Mouse (Mus musculus): Measurements from ENCODE around the gene Hmga1. TPM values are rescaled to one million over a fixed set of nuclear protein-coding genes. Genes with fewer than 3 reads are reported as not detected.
A peak's percentile ranks its signal among the peaks of the same experiment; 100 is the strongest.

Gene Hmga1
- polyA plus RNA-seq, 1 experiment from 2014 or later: 113 TPM

GRCm38 (mm10) chr17:27545991-27546390 is 10.3 kb upstream of the Hmga1 start:
- H3K9me3 ChIP-seq (ENCODE audit: control insufficient read depth, low read length): no peaks in the 10 kb centered on the region
- H3K4me2 ChIP-seq (ENCODE audit: low read length): no peak overlapping the region
- H3K4me1 ChIP-seq (replicated peaks; ENCODE audit: control insufficient read depth, insufficient read depth, low read length): peaks cover 7% of the 10 kb centered on the region; the same call in 1 of the 2 replicates
- no peaks in the 10 kb centered on the region for H3K27me3 ChIP-seq (replicated peaks; ENCODE audit: control insufficient read depth, insufficient read depth, low read length)
- no peak overlapping the region for H3K9ac ChIP-seq (replicated peaks; ENCODE audit: low read depth, low read length)
- H3K4me3 ChIP-seq (replicated peaks; ENCODE audit: low read length): no peak overlapping the region
- no peak for ATAC-seq
- no peak overlapping the region for H3K27ac ChIP-seq (ENCODE audit: low read length)
- 57% methylated on average over 12 of the region's 12 CpGs for WGBS
- no peaks in the 10 kb centered on the region for H3K36me3 ChIP-seq (ENCODE audit: control insufficient read depth, insufficient read depth)

GRCm38 (mm10) chr17:27546574-27547085 is 9.7 kb upstream of the Hmga1 start:
- Histone ChIP-seq H3K4me1 (replicated peaks; ENCODE audit: control insufficient read depth, insufficient read depth, low read length) (peaks cover 7% of the 10 kb centered on the region; the same call in 1 of the 2 replicates), H3K27ac (ENCODE audit: low read length) (no peak overlapping the region), H3K4me3 (replicated peaks; ENCODE audit: low read length) (no peak overlapping the region), H3K27me3 (replicated peaks; ENCODE audit: control insufficient read depth, insufficient read depth, low read length) (no peaks in the 10 kb centered on the region), H3K9ac (replicated peaks; ENCODE audit: low read depth, low read length) (no peak overlapping the region), H3K4me2 (ENCODE audit: low read length) (no peak overlapping the region), H3K36me3 (ENCODE audit: control insufficient read depth, insufficient read depth) (no peaks in the 10 kb centered on the region), H3K9me3 (ENCODE audit: control insufficient read depth, low read length) (no peaks in the 10 kb centered on the region)
- no peak for ATAC-seq
- 70% methylated on average over 7 of the region's 7 CpGs for WGBS

- ATAC-seq: no peak
- Histone ChIP-seq H3K4me1 (replicated peaks; ENCODE audit: control insufficient read depth, insufficient read depth, low read length) (peaks cover 7% of the 10 kb centered on the region; the same call in 1 of the 2 replicates), H3K27ac (ENCODE audit: low read length) (no peak overlapping the region), H3K9ac (replicated peaks; ENCODE audit: low read depth, low read length) (no peak overlapping the region), H3K4me2 (ENCODE audit: low read length) (no peak overlapping the region), H3K36me3 (ENCODE audit: control insufficient read depth, insufficient read depth) (no peaks in the 10 kb centered on the region), H3K4me3 (replicated peaks; ENCODE audit: low read length) (no peak overlapping the region), H3K9me3 (ENCODE audit: control insufficient read depth, low read length) (no peaks in the 10 kb centered on the region), H3K27me3 (replicated peaks; ENCODE audit: control insufficient read depth, insufficient read depth, low read length) (no peaks in the 10 kb centered on the region)
- 77% methylated on average over 9 of the region's 9 CpGs for WGBS
Observed at GRCm38 (mm10) chr17:27547253-27547868, 8.9 kb upstream of the Hmga1 start.

- H3K4me1 ChIP-seq (replicated peaks; ENCODE audit: control insufficient read depth, insufficient read depth, low read length): peaks cover 7% of the 10 kb centered on the region; the same call in 1 of the 2 replicates
Observed at GRCm38 (mm10) chr17:27549234-27549633, 7.1 kb upstream of the Hmga1 start.

GRCm38 (mm10) chr17:27551393-27551940 is 4.8 kb upstream of the Hmga1 start:
- Histone ChIP-seq H3K27me3 (replicated peaks; ENCODE audit: control insufficient read depth, insufficient read depth, low read length) (no peaks in the 10 kb centered on the region), H3K27ac (ENCODE audit: low read length) (no peak overlapping the region), H3K4me1 (replicated peaks; ENCODE audit: control insufficient read depth, insufficient read depth, low read length) (peaks cover 20% of the 10 kb centered on the region), H3K9ac (replicated peaks; ENCODE audit: low read depth, low read length) (no peak overlapping the region), H3K4me3 (replicated peaks; ENCODE audit: low read length) (no peak overlapping the region), H3K4me2 (ENCODE audit: low read length) (no peak overlapping the region), H3K36me3 (ENCODE audit: control insufficient read depth, insufficient read depth) (no peaks in the 10 kb centered on the region), H3K9me3 (ENCODE audit: control insufficient read depth, low read length) (no peaks in the 10 kb centered on the region)
- ATAC-seq: no peak
- 65% methylated on average over 10 of the region's 10 CpGs for WGBS

More at GRCm38 (mm10) chr17:27549234-27549633, 7.1 kb upstream of the Hmga1 start:
- Histone ChIP-seq H3K9me3 (ENCODE audit: control insufficient read depth, low read length) (no peaks in the 10 kb centered on the region), H3K4me2 (ENCODE audit: low read length) (no peak overlapping the region), H3K4me3 (replicated peaks; ENCODE audit: low read length) (no peak overlapping the region), H3K27ac (ENCODE audit: low read length) (no peak overlapping the region), H3K36me3 (ENCODE audit: control insufficient read depth, insufficient read depth) (no peaks in the 10 kb centered on the region), H3K27me3 (replicated peaks; ENCODE audit: control insufficient read depth, insufficient read depth, low read length) (no peaks in the 10 kb centered on the region), H3K9ac (replicated peaks; ENCODE audit: low read depth, low read length) (no peak overlapping the region)
- no peak for ATAC-seq
- WGBS: 33% methylated on average over 8 of the region's 8 CpGs

GRCm38 (mm10) chr17:27552215-27553201 is 3.8 kb upstream of the Hmga1 start:
- 78% methylated on average over 23 of the region's 23 CpGs for WGBS
- no peak overlapping the region for H3K27ac ChIP-seq (ENCODE audit: low read length)
- H3K4me3 ChIP-seq (replicated peaks; ENCODE audit: low read length): no peak overlapping the region
- H3K27me3 ChIP-seq (replicated peaks; ENCODE audit: control insufficient read depth, insufficient read depth, low read length): no peaks in the 10 kb centered on the region
- no peaks in the 10 kb centered on the region for H3K36me3 ChIP-seq (ENCODE audit: control insufficient read depth, insufficient read depth)
- H3K9me3 ChIP-seq (ENCODE audit: control insufficient read depth, low read length): no peaks in the 10 kb centered on the region
- no peak overlapping the region for H3K9ac ChIP-seq (replicated peaks; ENCODE audit: low read depth, low read length)
- no peak for ATAC-seq
- H3K4me1 ChIP-seq (replicated peaks; ENCODE audit: control insufficient read depth, insufficient read depth, low read length): peaks cover 22% of the 10 kb centered on the region
- H3K4me2 ChIP-seq (ENCODE audit: low read length): no peak overlapping the region

GRCm38 (mm10) chr17:27554062-27554960 is 2.0 kb upstream of the Hmga1 start:
- no peak for ATAC-seq
- H3K4me3 ChIP-seq (replicated peaks; ENCODE audit: low read length): no peak overlapping the region
- no peak overlapping the region for H3K27ac ChIP-seq (ENCODE audit: low read length)
- H3K4me2 ChIP-seq (ENCODE audit: low read length): peak overlapping the region; percentile 81
- peaks cover 33% of the 10 kb centered on the region for H3K4me1 ChIP-seq (replicated peaks; ENCODE audit: control insufficient read depth, insufficient read depth, low read length)
- H3K36me3 ChIP-seq (ENCODE audit: control insufficient read depth, insufficient read depth): no peaks in the 10 kb centered on the region
- no peaks in the 10 kb centered on the region for H3K27me3 ChIP-seq (replicated peaks; ENCODE audit: control insufficient read depth, insufficient read depth, low read length)
- no peaks in the 10 kb centered on the region for H3K9me3 ChIP-seq (ENCODE audit: control insufficient read depth, low read length)
- 45% methylated on average over 20 of the region's 20 CpGs for WGBS
- H3K9ac ChIP-seq (replicated peaks; ENCODE audit: low read depth, low read length): peak overlapping the region; percentile 12; the same call in 1 of the 2 replicates

- no peaks in the 10 kb centered on the region for H3K27me3 ChIP-seq (replicated peaks; ENCODE audit: control insufficient read depth, insufficient read depth, low read length)
- H3K9ac ChIP-seq (replicated peaks; ENCODE audit: low read depth, low read length): peak overlapping the region; percentile 12
- no peaks in the 10 kb centered on the region for H3K9me3 ChIP-seq (ENCODE audit: control insufficient read depth, low read length)
- ATAC-seq: no peak
- peaks cover 32% of the 10 kb centered on the region for H3K4me1 ChIP-seq (replicated peaks; ENCODE audit: control insufficient read depth, insufficient read depth, low read length)
- H3K4me3 ChIP-seq (replicated peaks; ENCODE audit: low read length): peak overlapping the region; percentile 24
- H3K36me3 ChIP-seq (ENCODE audit: control insufficient read depth, insufficient read depth): no peaks in the 10 kb centered on the region
- H3K4me2 ChIP-seq (ENCODE audit: low read length): peak overlapping the region; percentile 81
- WGBS: 1% methylated on average over 20 of the region's 39 CpGs
- no peak overlapping the region for H3K27ac ChIP-seq (ENCODE audit: low read length)
Observed at GRCm38 (mm10) chr17:27555075-27555511, 1.2 kb upstream of the Hmga1 start.
